Mouse (Mus musculus) CH12.LX (cell line): ENCODE data around the gene Nrap.

ENCODE experiments used
- CHD2 ChIP-seq: IDR thresholded peaks from 2 replicates; pipeline ENCODE4 v1.6.1; 2011; ENCODE audit warnings: low read length, improper control_type of control experiment
- HCFC1 ChIP-seq: IDR thresholded peaks from 2 replicates; pipeline ENCODE4 v1.6.1; 2012; ENCODE audit warnings: low read depth, mild to moderate bottlenecking, inconsistent platforms, low read length, improper control_type of control experiment
- JUND ChIP-seq: conservative IDR thresholded peaks from 2 replicates; pipeline ENCODE4 v1.6.1; 2011; ENCODE audit warnings: low read depth, low read length, improper control_type of control experiment
- NELFE ChIP-seq: IDR thresholded peaks from 2 replicates; pipeline ENCODE4 v1.6.1; 2011; ENCODE audit warnings: low read depth, low read length, improper control_type of control experiment
- TCF12 ChIP-seq: IDR thresholded peaks from 2 replicates; pipeline ENCODE4 v1.6.1; 2014; ENCODE audit warnings: low read depth, mild to moderate bottlenecking, inconsistent platforms, low read length, improper control_type of control experiment

- TF ChIP-seq CHD2 (no peak), HCFC1 (no peak), JUND (no peak), NELFE (no peak), TCF12 (no peak)
Observed at GRCm38 (mm10) chr19:56373246-56373645, 16.6 kb downstream of the Nrap start.
